Mouse (Mus musculus) adrenal gland, postnatal 25 days (tissue): ENCODE measurements around the gene Svs3a. TPM values are rescaled to one million over a fixed set of nuclear protein-coding genes. Genes with fewer than 3 reads are reported as not detected.
"Not testable (repeated sequence)": the region's sequence is repeated elsewhere in the genome, so short reads cannot be mapped to it uniquely, and the experiment has no call there.

Source experiments
- DNase-seq: peaks from one replicate; pipeline ENCODE4 v3.0.0; 2021; ENCODE audit warnings: mixed read lengths
- long read RNA-seq: library from polyadenylated mRNA; stranded (forward); transcript quantifications from one replicate; pipeline ENCODE4 v2.0.0, GENCODE M21; 2021
- total RNA-seq: library from RNA; stranded (reverse); gene quantifications from 2 replicates; pipeline ENCODE4 v1.2.3, GENCODE M21; 2021

Svs3a gene
- total RNA-seq: not detected in 2 replicates
- long read RNA-seq: 0 reads

DNA sequence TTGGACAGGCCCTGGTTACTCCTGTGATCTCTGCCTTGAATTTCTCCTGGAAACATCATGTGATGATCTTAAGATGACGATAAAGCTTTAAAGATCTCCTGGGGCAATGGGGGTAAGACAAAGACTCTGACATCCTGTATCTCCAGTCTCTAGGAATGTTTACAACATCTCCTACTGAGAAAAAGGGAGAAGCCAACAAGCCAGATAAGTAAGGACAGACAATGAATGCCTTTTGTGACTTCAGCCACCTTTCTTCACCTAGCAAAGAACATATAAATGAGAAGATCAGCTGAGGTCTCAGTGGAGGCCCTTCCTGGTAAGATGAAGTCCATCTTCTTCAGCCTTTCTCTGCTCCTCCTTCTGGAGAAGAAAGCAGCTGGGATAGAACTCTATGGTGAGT is at the start of gene Svs3a:
Gene Svs3a, plus strand, starts transcription at position 301 of the 400 bp plus-strand sequence.
- not testable (repeated sequence) for DNase-seq

DNA sequence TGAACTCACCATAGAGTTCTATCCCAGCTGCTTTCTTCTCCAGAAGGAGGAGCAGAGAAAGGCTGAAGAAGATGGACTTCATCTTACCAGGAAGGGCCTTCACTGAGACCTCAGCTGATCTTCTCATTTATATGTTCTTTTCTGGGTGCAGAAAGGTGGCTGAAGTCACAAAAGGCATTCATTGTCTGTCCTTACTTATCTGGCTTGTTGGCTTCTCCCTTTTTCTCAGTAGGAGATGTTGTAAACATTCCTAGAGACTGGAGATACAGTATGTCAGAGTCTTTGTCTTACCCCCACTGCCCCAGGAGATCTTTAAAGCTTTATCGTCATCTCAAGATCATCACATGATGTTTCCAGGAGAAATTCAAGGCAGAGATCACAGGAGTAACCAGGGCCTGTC is 32.5 kb upstream of the Svs3a start, which contains the start of gene Svs3b:
Gene Svs3b, minus strand, starts transcription at position 101 of the 400 bp plus-strand sequence.
- DNase-seq: not testable (repeated sequence)

DNA sequence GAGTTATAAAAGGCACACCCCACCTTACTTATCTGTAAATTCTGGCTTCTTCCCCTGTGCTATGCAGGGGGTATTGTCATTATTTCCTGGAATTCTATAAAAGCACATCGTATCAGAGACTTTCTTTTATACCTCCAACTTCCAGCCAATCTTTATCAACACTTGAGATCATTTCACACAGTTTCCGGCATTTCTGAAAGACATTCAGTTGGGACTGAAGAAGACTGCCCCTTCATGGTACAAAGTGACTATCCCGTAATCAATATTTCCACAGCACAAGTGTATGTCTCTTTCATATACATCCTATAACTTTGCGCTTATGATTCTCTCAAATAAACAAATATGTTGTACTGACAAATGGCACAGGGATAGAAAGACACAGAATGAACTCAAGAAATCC is 10.7 kb upstream of the Svs3a start, which contains the start of gene Svs4:
Gene Svs4, minus strand, starts transcription at position 101 of the 400 bp plus-strand sequence.
- no peak for DNase-seq

DNA sequence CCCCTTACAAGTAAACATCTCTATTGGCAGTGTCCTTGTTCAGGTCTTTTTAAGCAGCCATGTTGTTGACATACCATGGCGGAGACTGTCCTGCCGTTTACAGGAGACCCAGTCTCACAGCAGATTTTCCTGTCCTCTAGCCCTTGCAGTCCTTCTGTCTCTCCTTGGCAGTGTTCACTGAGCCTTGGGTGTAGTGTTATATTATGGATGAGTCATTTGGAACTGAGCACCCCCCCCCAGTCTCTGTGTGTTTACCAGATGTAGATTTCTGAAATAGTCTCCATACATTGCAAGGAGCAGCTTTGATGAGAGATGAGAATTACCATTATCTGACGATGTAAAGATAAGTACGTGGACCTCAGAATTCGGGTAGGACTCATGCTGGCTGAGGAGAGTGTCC is 23.5 kb downstream of the Svs3a start:
- DNase-seq: no peak

DNA sequence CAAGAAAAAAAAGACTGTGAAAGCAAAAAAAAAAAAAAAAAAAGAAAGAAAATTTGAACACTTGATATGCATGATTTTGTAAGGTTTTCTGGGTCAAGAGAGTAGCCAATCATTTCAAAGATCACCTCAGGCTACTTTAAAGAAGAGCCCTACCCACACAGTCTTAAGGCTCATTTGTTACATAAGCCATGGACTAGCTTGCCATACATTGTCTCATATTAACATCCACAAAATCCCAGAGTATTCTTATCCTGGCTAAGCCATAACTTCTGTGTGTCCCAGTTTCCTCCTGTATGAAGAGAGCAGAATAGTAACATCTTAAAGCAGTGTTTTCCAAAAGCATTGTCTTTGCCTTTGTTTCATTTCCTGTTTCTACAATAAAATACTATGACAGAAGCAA is 26.4 kb downstream of the Svs3a start:
- DNase-seq: not testable (repeated sequence)

DNA sequence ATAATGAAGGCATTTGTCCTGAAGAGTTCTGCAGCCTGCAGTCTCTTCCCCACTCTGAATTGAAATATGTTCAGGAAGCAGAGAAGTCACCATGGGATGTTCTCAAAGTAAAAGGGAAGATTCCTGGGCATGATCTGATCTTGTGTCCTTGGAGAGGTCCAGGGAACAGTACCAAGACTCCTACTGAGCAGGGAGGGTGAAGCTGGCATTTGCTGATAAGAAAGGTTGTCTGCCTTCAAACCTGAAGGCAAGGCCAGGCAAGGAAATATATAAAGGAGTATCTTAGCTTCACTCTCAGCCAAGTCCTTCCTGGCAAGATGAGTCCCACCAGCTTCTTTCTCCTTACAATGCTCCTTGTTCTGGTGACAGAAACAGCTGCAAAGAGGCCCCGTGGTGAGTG is 27.4 kb downstream of the Svs3a start, which contains the start of gene Svs6:
Gene Svs6, plus strand, starts transcription at position 301 of the 400 bp plus-strand sequence.
- DNase-seq: not testable (repeated sequence)

DNA sequence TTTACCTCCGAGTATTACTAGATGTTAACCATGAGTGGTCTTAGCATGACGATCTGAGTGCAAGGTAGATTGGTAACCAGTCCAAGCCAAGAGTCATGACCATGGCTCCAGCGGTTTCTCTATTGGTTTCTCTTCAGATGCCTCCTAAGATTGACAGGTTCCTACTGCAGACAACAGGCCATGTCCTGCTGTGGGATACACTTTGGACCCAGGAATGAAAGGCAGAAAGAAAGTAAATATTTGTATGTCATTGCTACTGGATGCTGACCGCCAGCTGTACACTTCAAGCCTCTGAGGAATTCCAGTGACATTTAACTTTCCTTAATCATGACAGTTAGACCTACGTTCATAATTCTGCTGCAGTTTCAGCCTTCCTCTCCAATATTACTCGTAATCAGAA is 31.9 kb downstream of the Svs3a start:
- DNase-seq: no peak

DNA sequence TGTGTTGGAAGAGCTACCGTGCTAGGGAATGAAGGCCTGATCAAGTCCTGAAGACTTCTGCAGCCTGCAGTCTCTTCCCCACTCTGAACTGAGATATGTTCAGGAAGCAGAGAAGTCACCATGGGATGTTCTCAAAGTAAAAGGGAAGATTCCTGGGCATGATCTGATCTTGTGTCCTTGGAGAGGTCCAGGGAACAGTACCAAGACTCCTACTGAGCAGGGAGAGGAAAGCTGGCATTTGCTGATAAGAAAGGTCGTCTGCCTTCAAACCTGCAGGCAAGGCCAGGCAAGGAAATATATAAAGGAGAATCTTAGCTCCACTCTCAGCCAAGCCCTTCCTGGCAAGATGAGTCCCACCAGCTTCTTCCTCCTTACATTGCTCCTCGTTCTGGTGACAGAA is 43.4 kb downstream of the Svs3a start, which contains the start of gene Svs5:
Gene Svs5, plus strand, starts transcription at position 301 of the 400 bp plus-strand sequence.
- not testable (repeated sequence) for DNase-seq

Other genes starting within 250 kb of the Svs3a start
- 34.7 and 42.5 TPM in 2 replicates for gene Stk4, start 218.9 kb upstream of the Svs3a start, total RNA-seq
- 44.3 and 46.8 TPM in 2 replicates for gene Tomm34, start 218.1 kb upstream of the Svs3a start, total RNA-seq
- not detected in 2 replicates for gene Kcns1, start 118.2 kb upstream of the Svs3a start, total RNA-seq
- not detected in 2 replicates for gene Wfdc5, start 106.5 kb upstream of the Svs3a start, total RNA-seq
- 2.6 TPM in 1 of 2 replicates, not detected in the other for gene Wfdc12, start 98.7 kb upstream of the Svs3a start, total RNA-seq
- gene Wfdc15a, start 89.1 kb upstream of the Svs3a start, total RNA-seq: not detected in 2 replicates
- not detected in 2 replicates for gene Wfdc15b, start 67.6 kb upstream of the Svs3a start, total RNA-seq
- not detected in 2 replicates for gene Svs2, start 50.8 kb upstream of the Svs3a start, total RNA-seq
- not detected in 2 replicates for gene Svs3b, start 32.6 kb upstream of the Svs3a start, total RNA-seq
- gene Svs4, start 10.8 kb upstream of the Svs3a start, total RNA-seq: not detected in 2 replicates
- not detected in 2 replicates for gene Svs6, start 27.5 kb downstream of the Svs3a start, total RNA-seq
- 0.73 and 3.9 TPM in 2 replicates for gene Svs5, start 43.5 kb downstream of the Svs3a start, total RNA-seq
- 5.2 and 7.9 TPM in 2 replicates for gene Slpi, start 99.8 kb downstream of the Svs3a start, total RNA-seq
- gene Rbpjl, start 113.9 kb downstream of the Svs3a start, total RNA-seq: not detected in 2 replicates
- gene Matn4, start 115.9 kb downstream of the Svs3a start, total RNA-seq: 0.73 and 1.3 TPM in 2 replicates
- 75.1 and 82.0 TPM in 2 replicates for gene Sdc4, start 154.6 kb downstream of the Svs3a start, total RNA-seq
- 27.0 and 30.0 TPM in 2 replicates for gene Sys1, start 167.7 kb downstream of the Svs3a start, total RNA-seq
- 4.0 TPM in 1 of 2 replicates, not detected in the other for gene Gm20458, start 171.7 kb downstream of the Svs3a start, total RNA-seq
- not detected in 2 replicates for gene Trp53tg5, start 184.5 kb downstream of the Svs3a start, total RNA-seq
- gene Dbndd2, start 196.8 kb downstream of the Svs3a start, total RNA-seq: 6.3 and 6.4 TPM in 2 replicates
- 98.3 and 99.7 TPM in 2 replicates for gene Pigt, start 208.3 kb downstream of the Svs3a start, total RNA-seq